Mouse (Mus musculus) neutrophil, adult 5-6 weeks (primary cell): ENCODE results near the gene Fam110a. TPM values are rescaled to one million over a fixed set of nuclear protein-coding genes. Genes with fewer than 3 reads are reported as not detected.
"Not testable (repeated sequence)": the region's sequence is repeated elsewhere in the genome, so short reads cannot be mapped to it uniquely, and the experiment has no call there.

ENCODE experiments used
- ATAC-seq: fragments of 151-379, 151-347 bp; 2 replicates; pipeline ENCODE4 v1.8.0; 2017; ENCODE audit warnings: mild to moderate bottlenecking, moderate TSS enrichment; ENCODE audit not compliant: insufficient number of reproducible peaks, poor library complexity, low FRiP score, severe bottlenecking; ENCODE audit errors: extremely low read depth
- total RNA-seq: library from RNA; stranded (forward); fragments of 200-1000 nt; gene quantifications from 2 replicates; pipeline ENCODE4 v1.2.3, GENCODE M21; 2017

Gene Fam110a
- total RNA-seq, 1 experiment from 2014 or later = 7.4 TPM

DNA sequence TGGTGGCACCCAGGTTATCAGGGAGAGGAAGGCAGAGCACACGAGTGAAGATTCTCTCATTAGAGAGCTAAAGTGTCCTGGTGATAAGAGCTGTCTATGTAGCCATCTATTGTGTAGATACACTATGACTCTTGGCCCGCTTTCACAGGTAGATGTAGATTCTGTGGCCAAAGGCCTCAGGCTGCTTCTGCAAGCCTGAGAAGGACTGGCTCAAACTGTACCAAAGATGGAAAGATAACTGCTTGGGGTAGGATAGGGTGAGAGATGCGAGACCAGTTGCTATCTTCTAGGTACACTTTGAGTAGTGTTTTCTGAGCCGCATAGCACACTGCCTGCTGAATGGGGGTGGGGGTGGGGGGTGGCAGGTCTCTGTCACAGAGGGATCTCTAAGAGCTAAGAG lies 18.9 kb upstream of the Fam110a start:
- ATAC-seq = no peak

DNA sequence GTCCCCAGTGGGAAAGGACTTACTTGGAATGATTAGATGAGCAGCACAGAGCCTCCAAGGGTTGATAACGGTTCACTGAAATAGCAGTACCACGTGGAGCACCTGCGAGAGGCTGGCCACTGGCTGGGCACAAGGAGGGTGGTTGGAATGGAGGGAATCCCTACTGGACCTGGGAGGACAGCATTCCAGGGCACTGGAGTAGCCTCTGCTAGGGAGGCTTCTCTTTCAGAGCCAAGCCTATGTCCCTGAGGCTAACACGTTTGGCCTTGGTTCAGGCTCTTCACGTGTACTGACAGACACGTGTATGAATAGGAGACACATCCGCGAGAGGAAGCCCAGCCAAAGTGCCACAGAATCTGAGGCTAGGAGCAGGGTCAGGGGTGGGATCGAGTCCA lies 18.5 kb upstream of the Fam110a start:
- no peak for ATAC-seq

DNA sequence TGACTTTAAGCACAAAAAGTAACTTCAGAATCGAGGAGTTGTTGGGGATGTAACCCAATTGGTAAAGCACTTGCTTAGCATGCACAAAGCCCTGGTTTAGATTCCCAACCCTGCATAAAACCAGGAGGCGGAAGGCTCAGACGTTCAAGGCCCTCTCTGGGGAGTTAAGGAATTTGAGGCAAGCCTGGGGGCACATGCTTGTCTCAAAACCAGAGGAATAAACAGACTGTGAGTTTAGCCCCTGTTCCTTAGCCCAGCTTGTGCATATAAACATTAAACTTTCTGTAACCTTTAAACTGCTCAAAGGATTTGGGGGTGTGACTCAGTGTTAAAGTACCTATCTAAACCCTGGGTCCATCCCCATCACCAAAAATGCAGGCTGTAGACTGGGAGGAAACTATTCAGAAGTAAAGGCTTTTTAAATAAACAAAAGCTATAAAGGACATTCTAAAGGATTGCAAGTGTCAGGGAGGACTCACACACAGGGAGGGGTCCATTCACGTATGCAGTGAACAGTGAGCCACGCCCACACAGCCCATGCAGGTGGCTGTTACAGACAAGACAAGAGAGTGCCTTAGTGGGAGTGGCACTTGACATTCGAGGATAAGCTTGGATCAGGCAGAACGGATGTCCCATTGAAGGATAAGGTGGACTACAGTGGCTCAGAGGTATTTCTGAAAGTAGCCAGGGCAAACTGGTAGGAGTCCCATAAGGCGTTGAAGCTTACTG lies 17.9 kb upstream of the Fam110a start:
- no peak for ATAC-seq

DNA sequence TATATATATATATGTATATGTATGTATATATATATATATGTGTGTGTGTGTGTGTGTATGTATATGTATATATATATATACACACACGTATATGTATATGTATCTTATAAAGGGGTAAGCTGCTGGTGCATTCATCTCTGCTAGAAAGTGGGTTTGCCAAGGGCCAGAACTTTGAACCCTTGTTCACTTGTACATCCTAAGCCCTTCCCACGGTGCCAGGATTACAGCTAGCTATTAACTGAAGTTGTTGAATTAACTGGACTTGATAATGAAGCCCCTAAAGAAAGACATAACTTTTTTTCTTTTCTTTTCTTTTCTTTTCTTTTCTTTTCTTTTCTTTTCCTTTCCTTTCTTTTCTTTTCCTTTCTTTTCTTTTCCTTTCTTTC lies 17.2 kb upstream of the Fam110a start:
- ATAC-seq = not testable (repeated sequence)

DNA sequence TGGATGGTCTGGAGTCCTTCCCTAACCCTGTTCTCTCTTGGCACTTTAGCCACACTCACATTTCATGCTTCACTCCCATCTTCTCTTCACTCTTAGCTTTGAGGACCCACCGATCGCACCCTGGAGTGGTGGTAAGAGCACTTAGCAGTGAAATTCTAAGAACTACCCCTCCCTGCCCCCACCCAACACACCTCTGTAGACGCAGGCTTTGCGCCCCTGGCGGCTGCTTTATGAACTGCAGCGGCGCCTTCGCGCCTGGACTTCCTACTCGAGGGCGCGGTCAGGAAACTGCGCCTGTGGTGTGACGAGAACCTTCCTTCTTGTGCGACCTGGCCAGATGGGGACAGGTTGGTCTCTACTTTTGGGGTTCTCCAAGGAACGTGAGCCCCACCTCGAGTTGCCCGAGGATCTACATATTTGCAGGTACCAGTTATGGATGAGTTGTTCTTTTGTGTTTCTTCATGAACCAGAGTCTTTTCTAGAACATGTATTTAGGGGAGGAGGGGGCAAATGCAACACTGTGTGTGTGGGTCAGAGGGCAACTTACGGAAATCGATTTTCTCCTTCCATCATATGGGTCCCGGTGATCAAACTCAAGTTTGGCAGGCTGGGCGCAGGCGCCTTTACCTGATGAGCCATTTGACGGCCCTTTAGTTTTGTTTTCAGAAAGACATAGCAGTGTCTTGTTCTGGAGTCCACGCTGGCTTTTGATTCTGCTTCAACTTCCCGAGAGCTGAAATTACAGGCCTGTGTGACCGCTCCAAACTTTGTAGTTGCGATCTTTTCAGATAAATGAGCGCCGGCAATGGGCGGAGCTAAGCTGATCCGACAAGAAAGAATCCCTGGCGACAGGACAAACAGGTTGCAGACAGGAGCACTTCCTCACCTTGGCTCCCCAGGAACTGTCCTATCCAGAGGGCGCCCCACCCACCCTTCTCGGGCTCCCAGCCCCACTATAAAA lies 16.5 kb upstream of the Fam110a start, which contains the start of gene Slc52a3:
Slc52a3 (plus strand) TSS at position 283 of the 961 bp plus-strand sequence.
- ATAC-seq = peak; percentile 81

DNA sequence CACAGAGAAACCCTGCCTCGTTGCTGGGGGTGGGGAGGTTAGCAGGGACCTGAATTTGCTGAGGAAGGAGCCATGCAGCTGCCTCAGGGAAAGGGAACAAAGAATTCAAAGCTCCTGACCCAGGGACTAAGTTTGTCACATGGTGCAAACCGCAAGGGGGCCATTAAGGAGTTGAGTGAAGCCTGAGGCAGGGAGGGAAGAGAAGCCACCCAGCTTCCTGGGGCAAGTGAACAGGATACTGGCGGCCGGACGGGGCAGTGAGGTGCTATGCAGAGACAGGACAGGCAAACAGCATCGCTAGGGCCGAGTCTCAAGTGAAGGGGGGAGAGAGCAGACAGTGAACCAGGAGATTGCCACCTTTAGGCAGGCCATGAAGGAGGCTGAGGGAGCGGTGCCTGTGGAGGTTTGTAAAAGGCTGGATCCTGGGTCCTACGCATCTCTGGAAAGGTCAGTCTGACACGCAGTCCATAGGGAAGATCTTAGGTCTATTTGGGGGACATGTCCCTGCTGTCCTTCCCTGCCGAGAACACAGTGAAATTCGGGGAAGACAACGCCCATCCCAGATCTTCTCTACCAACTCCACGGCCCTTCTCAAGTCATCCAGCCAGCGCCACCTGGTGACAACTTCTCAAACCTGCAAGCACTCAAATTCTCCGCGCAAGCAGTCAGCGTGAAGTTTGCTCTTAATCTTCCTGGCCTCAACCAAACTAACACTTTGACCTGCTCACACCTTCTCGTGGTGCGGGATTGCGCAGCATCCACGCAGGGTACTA lies 14.5 kb upstream of the Fam110a start:
- ATAC-seq = peak; percentile 64

DNA sequence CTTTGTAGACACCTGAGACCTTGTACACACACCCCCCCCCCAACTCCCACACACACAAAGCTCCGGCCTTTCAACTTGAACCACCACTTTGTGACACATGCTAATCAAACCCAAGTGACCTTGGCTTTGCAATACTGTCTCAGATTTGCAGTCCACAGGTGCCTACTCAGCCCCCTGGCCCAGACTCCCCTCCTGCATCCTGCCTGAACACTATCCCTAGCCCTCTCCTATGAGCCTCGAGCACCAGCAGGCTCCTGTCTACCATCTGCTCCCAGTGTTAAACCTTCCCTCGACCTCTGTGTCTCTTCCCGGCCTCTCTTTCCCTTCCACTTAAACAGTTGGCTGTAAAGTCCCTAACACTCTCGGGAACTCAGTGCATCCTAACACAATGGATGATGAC lies 11.4 kb upstream of the Fam110a start:
- ATAC-seq = no peak

- no peak for ATAC-seq
Observed at GRCm38 (mm10) chr2:151990985-151991394, 11.0 kb upstream of the Fam110a start.

- ATAC-seq = no peak
Observed at GRCm38 (mm10) chr2:151988978-151989377, 9.0 kb upstream of the Fam110a start.

DNA sequence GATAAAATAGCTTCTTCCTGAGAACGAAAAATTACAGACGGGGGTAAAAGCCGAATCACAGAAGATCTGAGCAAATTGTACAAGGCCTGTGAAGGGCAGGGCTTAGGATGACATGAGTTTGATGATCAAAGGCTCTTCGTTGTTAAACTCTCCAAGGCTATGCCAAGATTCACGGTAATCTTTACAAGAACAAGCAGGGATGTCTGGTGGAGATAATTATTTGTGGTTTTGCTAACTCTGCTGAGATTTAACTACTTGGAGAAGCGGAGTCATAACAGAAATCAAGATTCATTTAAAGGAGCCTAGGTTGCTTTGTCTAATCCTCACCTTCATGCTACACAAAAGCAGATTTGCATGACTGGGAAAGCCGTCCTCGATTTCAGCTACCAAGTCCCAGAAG lies 6.9 kb upstream of the Fam110a start:
- no peak for ATAC-seq

DNA sequence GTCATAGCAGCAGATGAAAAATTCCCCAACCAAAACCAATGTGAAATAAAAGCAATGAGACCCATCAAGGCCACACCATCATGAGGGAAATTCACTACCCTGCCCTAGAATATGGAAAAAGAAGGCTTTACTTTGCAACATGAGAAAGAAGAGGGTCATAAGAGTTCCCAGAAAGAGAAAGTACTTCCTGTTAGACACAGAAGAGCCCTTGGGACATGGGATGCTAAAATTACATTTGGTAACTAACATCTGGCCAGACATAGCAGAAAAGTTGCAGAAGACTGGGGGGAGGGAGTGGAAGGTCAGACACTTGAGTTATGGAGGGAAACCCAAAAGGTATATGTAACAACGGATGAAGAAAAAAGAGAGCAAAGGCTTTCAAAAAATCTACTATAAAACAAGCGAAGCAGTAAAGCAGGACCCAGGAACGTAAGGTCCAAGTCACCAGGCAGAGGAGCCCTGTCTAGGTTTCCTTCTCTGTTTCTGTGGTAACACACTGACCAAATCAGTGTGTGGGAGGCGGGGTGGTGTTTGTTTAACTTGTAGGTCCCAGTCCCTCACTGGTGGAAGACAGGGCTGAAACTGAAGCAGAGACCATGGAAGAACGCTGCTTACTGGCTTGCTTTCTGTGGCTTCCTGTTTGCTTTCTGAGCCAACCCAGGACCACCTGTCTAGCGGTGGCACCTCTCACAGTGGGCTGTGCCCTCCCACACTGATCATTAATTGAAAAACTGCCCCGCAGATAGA lies 5.6 kb upstream of the Fam110a start:
- 0 out of 2 replicates have a peak, but pooled peaks have one; percentile 30 for ATAC-seq

GRCm38 (mm10) chr2:151984019-151984418 lies 4.0 kb upstream of the Fam110a start:
- no peak for ATAC-seq

GRCm38 (mm10) chr2:151982476-151982875 lies 2.5 kb upstream of the Fam110a start:
- ATAC-seq = no peak

DNA sequence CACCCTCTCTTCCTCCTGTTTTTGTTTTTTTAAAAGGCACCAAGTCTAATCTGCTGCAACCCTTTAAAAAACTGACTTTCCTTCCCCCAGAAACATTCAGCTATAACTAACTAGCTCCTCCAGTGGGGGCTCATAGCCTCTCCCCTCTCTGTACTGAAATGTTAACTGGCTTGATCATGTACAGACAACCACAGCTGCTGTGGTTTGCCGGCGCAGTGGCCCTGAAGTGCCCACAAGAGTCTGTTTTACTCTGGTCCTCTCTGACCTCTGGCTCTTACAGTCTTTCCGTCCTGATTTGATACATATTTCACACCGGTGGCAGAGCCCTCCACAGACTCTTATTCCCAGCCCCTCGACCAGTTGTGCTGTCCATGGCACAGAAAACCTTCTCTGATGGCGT lies 1.2 kb upstream of the Fam110a start:
- ATAC-seq = no peak

- no peak for ATAC-seq
Observed at GRCm38 (mm10) chr2:151980355-151980693, 305 bp upstream of the Fam110a start.

DNA sequence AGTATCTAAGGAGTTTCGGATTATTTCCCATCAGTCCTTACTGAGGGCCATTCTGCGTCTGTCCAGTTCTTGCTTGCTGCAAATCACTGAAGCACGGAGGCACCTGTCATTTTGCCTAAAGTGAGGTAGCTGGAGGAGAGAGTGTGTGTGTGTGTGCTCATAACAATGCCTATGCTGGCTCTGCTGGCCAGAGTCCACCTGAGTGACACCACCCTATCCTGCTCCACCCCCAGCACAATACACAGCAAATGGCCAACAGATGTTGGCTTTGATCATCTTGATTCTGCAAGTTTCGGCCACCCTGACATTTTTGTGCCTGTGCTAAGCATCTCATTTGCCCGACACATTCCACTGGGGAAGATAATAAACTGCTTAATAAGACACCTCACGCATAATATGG lies 1.5 kb downstream of the Fam110a start:
- no peak for ATAC-seq

- peak; percentile 11; the same call in 1 of the 2 replicates for ATAC-seq
Observed at GRCm38 (mm10) chr2:151977689-151978440, 2.2 kb downstream of the Fam110a start.

GRCm38 (mm10) chr2:151976067-151976466 lies 4.0 kb downstream of the Fam110a start:
- ATAC-seq = no peak
